Mouse (Mus musculus) left cerebral cortex, adult 18-20 months (tissue): ENCODE data around the gene Gm29735. TPM values are rescaled to one million over a fixed set of nuclear protein-coding genes. Genes with fewer than 3 reads are reported as not detected.
A peak's percentile ranks its signal among the peaks of the same experiment; 100 is the strongest.
"Not testable (repeated sequence)": the region's sequence is repeated elsewhere in the genome, so short reads cannot be mapped to it uniquely, and the experiment has no call there.

Experiments
- DNase-seq, 2 experiments: peaks; one replicate each; pipeline ENCODE4 v3.0.0; 2021 to 2022; ENCODE audit warnings: low spot score in 2 of 2, mixed read lengths in 1 of 2
- long read RNA-seq, 2 experiments: library from polyadenylated mRNA; stranded (forward); transcript quantifications; one replicate each; pipeline ENCODE4 v2.0.0; 2021
- total RNA-seq, 2 experiments: library from RNA; stranded (reverse); gene quantifications; 2 replicates each; pipeline ENCODE4 v1.2.3; 2021

The Gm29735 gene
- not detected for total RNA-seq
- long read RNA-seq, experiment 1 = 0 reads
- long read RNA-seq, experiment 2 = 0 reads

GRCm38 (mm10) chr7:142157013-142157412 lies at the start of gene Gm29735:
TSS of gene Gm29735 (minus strand) at chr7:142157113.
- not testable (repeated sequence) for DNase-seq

- DNase-seq = no peak
Observed at GRCm38 (mm10) chr7:142205488-142205887, 48.6 kb upstream of the Gm29735 start.

- no peak for DNase-seq
Observed at GRCm38 (mm10) chr7:142201064-142201463, 44.2 kb upstream of the Gm29735 start, which contains the start of gene Krtap5-3. TSS of gene Krtap5-3 (plus strand) at chr7:142201364.

- no peak for DNase-seq
Observed at GRCm38 (mm10) chr7:142198748-142199147, 41.8 kb upstream of the Gm29735 start.

- DNase-seq = no peak
Observed at GRCm38 (mm10) chr7:142190289-142190688, 33.4 kb upstream of the Gm29735 start, which contains the start of gene Gm10153. TSS of gene Gm10153 (minus strand) at chr7:142190389.

- no peak for DNase-seq
Observed at GRCm38 (mm10) chr7:142188156-142188555, 31.2 kb upstream of the Gm29735 start.

GRCm38 (mm10) chr7:142181021-142181420 lies 24.1 kb upstream of the Gm29735 start:
- DNase-seq = no peak

- DNase-seq = no peak
Observed at GRCm38 (mm10) chr7:142178685-142179084, 21.8 kb upstream of the Gm29735 start.

- DNase-seq = not testable (repeated sequence)
Observed at GRCm38 (mm10) chr7:142175905-142176304, 19.0 kb upstream of the Gm29735 start, which contains the start of gene Krtap5-2. TSS of gene Krtap5-2 (minus strand) at chr7:142176005.

GRCm38 (mm10) chr7:142169836-142170235 lies 12.9 kb upstream of the Gm29735 start:
- DNase-seq = no peak

- DNase-seq = not testable (repeated sequence)
Observed at GRCm38 (mm10) chr7:142165639-142166038, 8.7 kb upstream of the Gm29735 start, which contains the start of gene Gm4553. TSS of gene Gm4553 (minus strand) at chr7:142165739.

- no peak for DNase-seq
Observed at GRCm38 (mm10) chr7:142159366-142159765, 2.5 kb upstream of the Gm29735 start.

- DNase-seq = no peak
Observed at GRCm38 (mm10) chr7:142155308-142155707, 1.6 kb downstream of the Gm29735 start.

- no peak for DNase-seq
Observed at GRCm38 (mm10) chr7:142152191-142152590, 4.7 kb downstream of the Gm29735 start.

- DNase-seq = no peak
Observed at GRCm38 (mm10) chr7:142148633-142149032, 8.3 kb downstream of the Gm29735 start.

- DNase-seq = peak; percentile 34 to 46
Observed at GRCm38 (mm10) chr7:142146033-142146432, 10.9 kb downstream of the Gm29735 start.

GRCm38 (mm10) chr7:142145413-142145940 lies 11.4 kb downstream of the Gm29735 start:
- peak; percentile 11 to 13 for DNase-seq

- DNase-seq = no peak
Observed at GRCm38 (mm10) chr7:142144507-142144906, 12.4 kb downstream of the Gm29735 start, which contains the start of gene Gm45337. TSS of gene Gm45337 (minus strand) at chr7:142144607.

GRCm38 (mm10) chr7:142143506-142144010 lies 13.4 kb downstream of the Gm29735 start:
- not testable (repeated sequence) for DNase-seq

- no peak for DNase-seq
Observed at GRCm38 (mm10) chr7:142140696-142141095, 16.2 kb downstream of the Gm29735 start.

- not testable (repeated sequence) for DNase-seq
Observed at GRCm38 (mm10) chr7:142135934-142136333, 21.0 kb downstream of the Gm29735 start, which contains the start of gene Gm39115. TSS of gene Gm39115 (minus strand) at chr7:142136034.

- DNase-seq = peak; percentile 9 to 23
Observed at GRCm38 (mm10) chr7:142134206-142134995, 22.5 kb downstream of the Gm29735 start.
